Mouse (Mus musculus) bone marrow macrophage, adult 2 months (primary cell): ENCODE data around the gene Hes7.

Experiments
- CTCF ChIP-seq: IDR thresholded peaks from 2 replicates; pipeline ENCODE4 v1.5.1; 2012; ENCODE audit warnings: low read depth, mild to moderate bottlenecking, low read length, moderate library complexity
- POLR2A ChIP-seq: IDR thresholded peaks from 2 replicates; pipeline ENCODE4 v1.6.1; 2012; ENCODE audit warnings: mild to moderate bottlenecking, low read depth, low read length, borderline replicate concordance

- TF ChIP-seq POLR2A (no peak), CTCF (no peak)
Measured at GRCm38 (mm10) chr11:69085608-69086007, 34.6 kb upstream of the Hes7 start.
